Mouse (Mus musculus): ENCODE results near the gene Aff1.
A peak's percentile ranks its signal among the peaks of the same experiment; 100 is the strongest.

The Aff1 gene

GRCm38 (mm10) chr5:103693041-103693641, 967 bp downstream of the Aff1 start:
- peak; percentile 60 for DNase-seq (ENCODE audit: low read depth)

DNA sequence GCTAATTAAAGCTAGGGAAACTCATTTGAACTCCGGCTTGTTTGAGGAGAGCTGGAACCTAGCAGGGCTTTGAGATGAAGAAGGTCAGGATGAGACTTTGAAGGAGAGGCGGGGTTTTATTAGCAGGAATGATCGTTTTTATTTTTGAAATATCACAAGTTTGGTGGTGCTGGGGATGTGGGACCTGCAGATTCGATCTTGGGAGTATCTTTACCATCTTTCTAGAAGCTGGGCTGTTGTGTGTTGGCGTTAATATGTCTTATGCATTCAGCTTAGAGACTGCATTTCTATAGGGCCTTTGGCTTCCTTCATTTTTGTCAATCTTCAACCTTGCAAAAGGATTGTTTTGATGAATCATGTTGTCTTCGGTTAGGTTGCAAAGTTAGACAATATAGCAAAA, 1.9 kb downstream of the Aff1 start:
- DNase-seq (ENCODE audit: low read depth): no peak

GRCm38 (mm10) chr5:103697875-103698491, 5.8 kb downstream of the Aff1 start:
- peak; percentile 39 for DNase-seq (ENCODE audit: low read depth)

DNA sequence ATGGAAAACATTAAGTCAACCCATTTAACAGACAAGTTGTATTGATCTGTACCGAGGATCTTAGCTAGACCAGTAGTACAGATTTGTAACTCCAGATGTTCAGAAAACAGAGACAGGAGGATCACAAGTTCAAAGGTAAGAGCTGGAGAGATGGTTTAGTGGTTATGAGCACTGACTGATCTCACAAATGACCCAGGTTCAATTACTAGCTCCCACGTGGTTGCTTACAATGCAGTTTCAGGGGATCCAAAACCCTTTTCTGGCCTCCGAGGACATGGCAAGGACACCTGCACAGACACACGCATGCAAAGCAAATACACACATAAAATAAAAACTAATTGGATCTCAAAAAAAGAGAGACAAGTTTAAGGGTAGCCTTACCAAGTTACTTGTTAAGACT, 6.4 kb downstream of the Aff1 start:
- DNase-seq (ENCODE audit: low read depth): no peak

DNA sequence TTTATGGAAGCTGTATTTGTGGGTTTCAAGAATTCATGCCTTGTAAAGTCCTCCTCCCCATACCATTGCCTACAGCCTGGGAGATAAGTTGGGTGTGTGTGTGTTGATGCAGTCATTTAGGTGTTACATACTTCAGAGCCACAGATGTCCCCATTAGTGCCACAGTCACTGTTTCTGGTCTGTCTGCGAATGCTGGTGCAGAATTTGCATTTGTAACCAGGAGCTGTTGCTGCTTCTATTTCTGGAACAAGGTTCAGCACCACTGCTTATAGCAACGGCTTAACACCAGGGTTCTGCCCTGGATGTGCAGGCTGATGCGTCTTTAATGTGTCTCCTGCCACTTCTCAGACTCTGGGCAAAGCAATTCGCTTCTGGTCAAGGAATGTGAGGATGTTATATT, 7.4 kb downstream of the Aff1 start:
- DNase-seq (ENCODE audit: low read depth): no peak

DNA sequence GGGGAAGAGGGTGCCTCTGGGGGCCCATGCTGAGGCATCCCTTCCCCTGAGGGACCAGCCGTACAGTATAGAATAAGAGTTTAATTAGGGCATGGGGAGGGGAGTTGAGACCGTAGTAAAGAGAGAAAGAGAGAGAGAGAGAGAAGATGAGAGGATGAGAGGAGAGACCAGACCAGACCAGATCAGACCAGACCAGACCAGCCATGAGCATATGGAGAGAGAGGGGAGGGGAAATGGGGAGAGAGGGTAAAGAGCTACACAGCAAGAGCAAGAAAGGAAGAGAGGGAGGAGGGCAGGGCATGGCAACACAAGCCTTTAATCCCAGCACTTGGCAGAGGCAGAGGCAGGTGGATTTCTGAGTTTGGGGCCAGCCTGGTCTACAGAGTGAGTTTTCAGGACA, 8.5 kb downstream of the Aff1 start:
- no peak for DNase-seq (ENCODE audit: low read depth)

DNA sequence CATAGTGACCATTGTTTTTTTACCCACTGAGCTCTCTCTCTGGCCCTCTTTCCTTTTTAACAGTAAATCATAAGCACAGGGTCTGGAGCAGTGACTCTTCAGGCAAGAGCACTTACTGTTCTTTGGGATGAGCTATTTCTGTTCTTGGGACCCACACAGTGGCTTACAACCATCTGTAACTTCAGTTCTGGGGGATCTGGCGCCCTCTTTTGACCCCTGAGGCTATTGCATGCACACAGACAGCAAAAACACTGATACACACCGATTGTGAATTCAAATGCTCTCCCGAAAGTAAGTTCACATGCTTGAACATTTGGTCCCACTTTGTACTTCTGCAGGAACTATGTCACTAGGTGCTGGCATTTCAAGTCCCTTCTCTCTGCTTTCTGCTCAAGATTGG, 9.3 kb downstream of the Aff1 start:
- DNase-seq (ENCODE audit: low read depth): peak; percentile 44

DNA sequence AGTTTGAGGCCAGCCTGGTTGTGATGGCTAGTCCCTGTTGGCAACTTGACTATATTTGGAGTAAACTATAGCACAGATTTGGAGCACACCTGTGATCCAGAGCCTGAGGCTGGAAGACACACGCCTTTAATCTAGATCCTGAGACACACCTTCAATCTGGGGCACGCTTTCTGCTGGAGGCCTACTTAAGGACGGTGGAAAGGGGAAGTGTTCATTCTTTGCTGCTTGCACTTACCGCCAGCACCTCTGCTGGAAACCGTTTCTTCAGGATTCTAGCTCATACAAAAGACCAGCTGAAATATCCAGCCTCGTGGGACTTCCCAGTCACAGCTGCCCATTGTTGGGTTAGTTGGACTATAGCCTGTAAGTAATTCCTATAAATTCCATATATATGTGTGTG, 10.4 kb downstream of the Aff1 start:
- peak; percentile 39 for DNase-seq (ENCODE audit: low read depth)

DNA sequence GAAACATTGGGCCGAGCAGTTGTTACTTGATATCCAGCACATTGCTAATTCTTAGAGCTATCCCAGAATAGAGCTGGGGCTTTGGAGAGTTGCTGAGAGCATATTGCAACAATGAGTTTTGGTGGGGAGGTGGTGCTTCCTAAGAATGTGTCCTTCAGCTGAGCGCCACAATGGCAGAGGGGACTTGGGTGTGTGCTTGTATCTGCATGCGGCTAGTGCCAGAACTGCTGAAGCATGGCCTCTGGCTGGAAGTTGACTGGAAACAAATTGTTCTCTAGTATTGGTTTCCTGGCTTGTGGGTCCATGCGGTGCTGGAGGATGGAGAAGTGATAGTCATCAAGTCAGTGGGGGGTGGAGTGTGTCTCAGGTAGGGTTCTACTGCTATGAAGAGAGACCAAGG, 13.2 kb downstream of the Aff1 start:
- no peak for DNase-seq (ENCODE audit: low read depth)

DNA sequence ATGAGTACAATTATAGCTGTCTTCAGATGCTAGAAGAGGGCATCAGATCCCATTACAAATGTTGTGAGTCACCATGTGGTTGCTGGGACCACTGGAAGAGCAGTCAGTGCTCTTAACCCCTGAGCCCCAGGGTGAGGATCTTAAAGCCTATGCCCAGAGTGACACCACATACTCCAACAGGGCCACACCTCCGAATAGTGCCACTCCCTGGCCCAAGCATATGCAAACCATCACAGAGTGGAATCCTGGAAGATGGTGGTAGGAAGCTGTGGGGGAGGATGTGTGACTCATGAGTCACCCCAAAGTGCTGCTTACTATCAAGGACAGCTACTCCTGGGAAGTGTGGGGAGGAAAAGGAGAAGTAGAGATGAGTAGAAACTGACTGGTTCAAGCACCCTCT, 13.7 kb downstream of the Aff1 start:
- DNase-seq (ENCODE audit: low read depth): peak; percentile 95

- DNase-seq (ENCODE audit: low read depth): no peak
Observed at GRCm38 (mm10) chr5:103709044-103709443, 16.9 kb downstream of the Aff1 start.

DNA sequence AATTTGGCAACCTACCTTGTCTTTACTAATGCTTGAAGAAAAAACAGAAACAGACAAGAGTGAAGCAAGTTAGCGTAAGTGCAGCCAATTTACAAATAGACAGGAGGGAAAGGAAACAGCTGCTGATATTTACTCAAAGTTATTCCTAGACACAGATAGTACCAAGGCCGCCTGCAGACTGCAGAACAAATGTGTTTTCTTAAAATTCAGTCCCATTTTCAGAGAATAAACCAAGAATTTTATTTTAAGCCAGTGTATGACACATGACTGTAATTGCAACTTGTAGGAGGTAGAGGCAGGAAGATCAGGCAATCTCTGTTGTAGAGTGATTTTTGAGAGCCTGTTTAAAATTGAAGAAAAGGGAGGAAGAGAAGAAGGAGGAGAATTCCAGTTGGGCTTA, 19.7 kb downstream of the Aff1 start:
- DNase-seq (ENCODE audit: low read depth): no peak

DNA sequence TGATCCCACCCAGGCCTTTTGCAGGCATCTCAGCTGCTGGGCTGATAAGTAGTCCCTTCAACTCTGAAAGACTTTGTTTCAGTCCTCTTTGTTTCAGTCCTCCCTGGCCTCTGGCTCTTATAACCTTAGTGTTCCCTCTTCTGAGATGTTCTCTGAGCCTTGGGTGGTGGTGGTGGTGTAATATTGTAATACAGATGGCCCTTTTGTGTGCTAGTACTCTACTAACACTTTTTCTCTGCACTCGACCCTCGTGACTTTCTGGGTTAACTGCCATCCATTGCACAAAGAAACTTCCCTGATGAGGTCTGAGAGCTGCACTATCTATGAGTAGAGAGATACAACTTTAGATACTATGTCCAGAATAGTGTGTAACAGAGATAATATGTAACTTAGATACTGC, 21.2 kb downstream of the Aff1 start:
- no peak for DNase-seq (ENCODE audit: low read depth)

DNA sequence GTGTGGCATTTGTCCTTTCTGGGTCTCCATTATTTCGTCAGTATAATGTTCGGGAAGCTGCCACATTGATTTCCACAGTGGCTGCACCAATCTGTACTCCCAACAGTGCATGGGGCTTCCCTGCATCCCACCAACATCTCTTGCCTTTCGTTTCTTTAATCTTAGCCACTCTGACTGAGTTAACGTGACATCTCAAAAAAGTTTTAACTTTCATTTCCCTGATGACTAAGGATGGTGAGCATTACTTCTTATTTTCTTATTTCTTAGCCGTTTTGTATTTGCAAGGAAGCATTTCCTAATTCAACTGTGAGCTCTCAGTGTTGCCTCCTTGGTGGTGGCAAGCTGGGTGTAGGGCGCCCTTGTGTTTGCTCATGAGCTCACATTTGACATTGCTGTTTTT, 22.8 kb downstream of the Aff1 start:
- DNase-seq (ENCODE audit: low read depth): no peak

- no peak for DNase-seq (ENCODE audit: low read depth)
Observed at GRCm38 (mm10) chr5:103716824-103717342, 24.7 kb downstream of the Aff1 start.

GRCm38 (mm10) chr5:103719131-103719530, 27.0 kb downstream of the Aff1 start:
- DNase-seq (ENCODE audit: low read depth): peak; percentile 56

GRCm38 (mm10) chr5:103719851-103720250, 27.7 kb downstream of the Aff1 start:
- peak; percentile 88 for DNase-seq (ENCODE audit: low read depth)

- no peak for DNase-seq (ENCODE audit: low read depth)
Observed at GRCm38 (mm10) chr5:103720967-103721366, 28.8 kb downstream of the Aff1 start.

DNA sequence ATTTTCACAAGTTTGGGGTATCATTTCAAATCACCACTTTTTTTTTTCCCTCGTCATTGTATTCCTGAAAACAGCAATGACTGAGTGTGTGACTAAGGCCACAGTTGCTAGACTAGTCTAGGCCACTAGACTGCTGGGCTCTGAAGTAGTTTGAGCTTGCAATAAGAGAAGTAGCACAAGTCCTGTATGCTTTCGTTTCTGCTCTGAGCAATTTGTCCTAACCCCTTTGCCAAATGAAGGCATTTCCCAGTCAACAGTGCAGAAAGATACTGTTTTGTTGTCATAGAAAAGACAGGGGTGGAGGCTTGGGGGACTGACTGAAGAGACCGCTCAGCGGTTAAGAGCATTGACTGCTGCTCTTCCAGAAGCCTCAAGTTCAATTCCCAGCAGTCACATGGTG, 29.3 kb downstream of the Aff1 start:
- DNase-seq (ENCODE audit: low read depth): no peak

GRCm38 (mm10) chr5:103722721-103723120, 30.5 kb downstream of the Aff1 start:
- DNase-seq (ENCODE audit: low read depth): no peak

DNA sequence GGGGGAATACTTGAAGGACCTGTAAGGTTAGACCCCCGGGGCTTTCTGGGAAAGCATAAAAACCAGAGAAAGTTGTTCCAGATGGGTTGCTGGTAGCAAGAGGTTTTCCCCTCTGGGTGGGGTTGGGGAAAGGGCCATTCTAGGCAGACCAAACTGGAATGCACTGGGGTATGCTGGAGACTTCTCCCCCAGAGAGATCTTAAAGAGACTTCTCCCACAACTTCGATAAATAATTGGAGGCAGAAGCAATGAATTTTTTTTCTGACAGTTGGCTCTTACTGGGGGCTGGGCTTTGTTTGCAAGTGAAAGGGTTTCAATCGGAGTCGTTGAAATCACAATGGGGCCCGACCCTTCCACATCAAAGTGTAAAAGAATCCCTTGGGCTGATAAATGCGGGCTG, 32.2 kb downstream of the Aff1 start:
- DNase-seq (ENCODE audit: low read depth): no peak

- no peak for DNase-seq (ENCODE audit: low read depth)
Observed at GRCm38 (mm10) chr5:103724823-103725222, 32.6 kb downstream of the Aff1 start.

- no peak for DNase-seq (ENCODE audit: low read depth)
Observed at GRCm38 (mm10) chr5:103725268-103726149, 33.3 kb downstream of the Aff1 start.

Data from 416B (cell line).